Mouse (Mus musculus) embryonic facial prominence, embryonic 15.5 days (tissue): ENCODE data around the gene Upp1. TPM values are rescaled to one million over a fixed set of nuclear protein-coding genes. Genes with fewer than 3 reads are reported as not detected.
A peak's percentile ranks its signal among the peaks of the same experiment; 100 is the strongest.
"Not testable (repeated sequence)": the region's sequence is repeated elsewhere in the genome, so short reads cannot be mapped to it uniquely, and the experiment has no call there.

Experiments
- ATAC-seq: fragments of 200-750 bp; cut with Nextera tagmentation; 2 replicates; pipeline ENCODE4 v1.8.0; 2017; ENCODE audit warnings: low read depth, moderate TSS enrichment; ENCODE audit not compliant: insufficient number of reproducible peaks, low FRiP score, low TSS enrichment
- H3K27ac ChIP-seq: fragments of 300-500 bp; sonication (generic); replicated peaks from 2 replicates; pipeline ENCODE4 v1.5.1; 2015; ENCODE audit warnings: mild to moderate bottlenecking, inconsistent platforms
- H3K27me3 ChIP-seq: fragments of 300-500 bp; sonication (generic); 2 replicates; pipeline ENCODE4 v1.6.1; 2015; ENCODE audit warnings: inconsistent platforms
- H3K36me3 ChIP-seq: fragments of 300-500 bp; sonication (generic); 2 replicates; pipeline ENCODE4 v1.6.1; 2015; ENCODE audit warnings: mild to moderate bottlenecking, inconsistent platforms
- H3K4me1 ChIP-seq: fragments of 300-500 bp; sonication (generic); 2 replicates; pipeline ENCODE4 v1.6.1; 2015; ENCODE audit warnings: inconsistent platforms
- H3K4me2 ChIP-seq: fragments of 300-500 bp; sonication (generic); replicated peaks from 2 replicates; pipeline ENCODE4 v1.6.1; 2015; ENCODE audit warnings: mild to moderate bottlenecking, inconsistent platforms
- H3K4me3 ChIP-seq: fragments of 300-500 bp; sonication (generic); replicated peaks from 2 replicates; pipeline ENCODE4 v1.5.1; 2015; ENCODE audit warnings: mild to moderate bottlenecking, inconsistent platforms
- H3K9ac ChIP-seq: fragments of 300-500 bp; sonication (generic); 2 replicates; pipeline ENCODE4 v1.6.1; 2015; ENCODE audit warnings: inconsistent platforms
- H3K9me3 ChIP-seq: fragments of 300-500 bp; sonication (generic); replicated peaks from 2 replicates; pipeline ENCODE4 v1.6.1; 2016; ENCODE audit warnings: inconsistent platforms
- WGBS: fragments of 180-500 bp; shearing (Covaris S2); methylation state at CpG from one replicate; pipeline ENCODE4 v1.1.7; 2015; 5-methylcytosine and 5-hydroxymethylcytosine counted together
- polyA plus RNA-seq: library from polyadenylated mRNA; unstranded; fragments of >200 nt; fragmentation: Nextera tagmentation; extraction: Ambion mirVana; gene quantifications from 2 replicates; pipeline ENCODE4 v1.2.1, GENCODE M21; 2015

The Upp1 gene
- polyA plus RNA-seq, 1 experiment from 2014 or later: 11.0 TPM

DNA sequence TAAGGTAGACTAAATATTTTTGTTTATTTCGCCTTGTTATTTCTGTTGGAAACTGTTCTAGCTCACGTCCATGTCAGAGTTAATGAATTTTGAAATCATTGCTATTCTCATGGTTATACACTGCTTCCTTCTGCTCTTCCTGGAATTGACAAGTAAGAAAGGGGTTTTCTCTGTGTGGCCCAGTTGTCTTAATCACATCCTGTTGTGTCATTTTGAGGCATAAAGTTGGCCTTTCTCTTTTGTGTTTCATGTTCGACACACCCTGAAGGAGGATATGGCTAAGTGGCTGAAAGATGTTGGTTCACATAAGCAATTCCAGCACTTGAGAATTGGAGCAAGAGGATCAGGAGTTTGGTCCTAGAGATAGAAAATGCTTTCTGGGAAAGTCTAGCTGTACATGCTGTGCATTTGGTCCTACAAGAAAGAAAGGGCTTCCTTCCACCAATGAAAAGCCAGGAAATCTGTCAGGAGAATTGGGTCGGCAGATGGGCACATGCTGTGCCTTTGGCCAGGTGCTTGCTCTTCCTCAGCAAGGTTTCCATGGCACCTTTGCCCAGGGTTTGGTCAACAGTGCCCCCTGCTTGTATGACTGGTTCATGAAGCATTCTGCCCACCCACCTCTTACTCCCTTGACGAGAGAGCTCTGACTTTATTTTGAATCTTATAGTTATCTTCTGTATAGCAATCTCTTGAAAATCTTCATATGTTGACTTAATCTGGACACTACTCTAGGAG, 8.6 kb downstream of the Upp1 start:
- Histone ChIP-seq H3K9me3 (no peaks in the 10 kb centered on the region), H3K27me3 (no peaks in the 10 kb centered on the region), H3K4me3 (no peak overlapping the region), H3K27ac (no peak overlapping the region), H3K4me2 (no peak overlapping the region), H3K4me1 (no peaks in the 10 kb centered on the region), H3K36me3 (no peaks in the 10 kb centered on the region), H3K9ac (no peak overlapping the region)
- WGBS: 73% methylated on average over 5 of the region's 5 CpGs
- no peak for ATAC-seq

DNA sequence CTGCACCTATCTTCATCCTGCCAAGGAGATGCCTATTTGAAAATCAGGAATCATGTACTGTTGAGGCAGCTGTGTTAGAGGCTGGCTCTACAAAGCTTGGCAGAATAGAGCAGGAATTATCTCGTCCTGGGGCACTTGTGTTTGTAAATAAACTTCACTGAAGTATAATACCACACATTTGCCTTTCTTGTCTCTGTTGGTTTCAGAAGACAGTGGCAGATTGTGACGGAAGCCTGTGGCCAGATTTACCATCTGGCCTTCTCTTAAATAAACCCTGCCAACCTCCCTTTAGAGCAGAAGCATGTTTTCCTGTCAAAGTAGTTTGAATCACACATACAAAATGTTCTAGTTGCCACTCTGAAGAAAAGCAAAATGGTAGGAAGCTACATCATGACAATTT, 10.2 kb downstream of the Upp1 start:
- no peak overlapping the region for H3K9ac ChIP-seq
- ATAC-seq: no peak
- H3K27ac ChIP-seq: no peak overlapping the region
- 50% methylated on average over 2 of the region's 2 CpGs for WGBS
- no peak overlapping the region for H3K4me2 ChIP-seq
- H3K36me3 ChIP-seq: no peaks in the 10 kb centered on the region
- H3K4me1 ChIP-seq: no peaks in the 10 kb centered on the region
- H3K27me3 ChIP-seq: no peaks in the 10 kb centered on the region
- H3K4me3 ChIP-seq: no peak overlapping the region
- H3K9me3 ChIP-seq: no peaks in the 10 kb centered on the region

DNA sequence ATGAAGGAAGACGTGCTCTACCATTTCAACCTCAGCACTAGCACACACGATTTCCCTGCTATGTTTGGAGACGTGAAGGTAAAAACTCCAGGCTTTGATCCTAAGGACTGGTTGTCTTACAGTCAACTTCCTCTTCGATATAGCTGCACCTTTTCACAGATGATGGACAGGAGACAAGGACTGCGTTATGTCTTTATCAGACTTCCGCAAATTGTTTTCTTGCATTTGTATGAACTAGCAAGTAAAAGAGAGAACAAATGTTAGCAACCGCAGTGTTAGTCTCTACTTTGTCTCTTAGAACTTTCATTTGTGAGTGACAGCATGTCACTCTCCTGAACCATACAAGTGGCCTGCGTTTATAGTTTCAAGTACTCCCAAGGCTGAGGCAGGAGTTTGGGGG, 11.6 kb downstream of the Upp1 start:
- 89% methylated on average over 8 of the region's 8 CpGs for WGBS
- Histone ChIP-seq H3K36me3 (no peaks in the 10 kb centered on the region), H3K9ac (no peak overlapping the region), H3K4me3 (no peak overlapping the region), H3K27me3 (no peaks in the 10 kb centered on the region), H3K4me1 (no peaks in the 10 kb centered on the region), H3K9me3 (no peaks in the 10 kb centered on the region), H3K27ac (no peak overlapping the region), H3K4me2 (no peak overlapping the region)
- no peak for ATAC-seq

DNA sequence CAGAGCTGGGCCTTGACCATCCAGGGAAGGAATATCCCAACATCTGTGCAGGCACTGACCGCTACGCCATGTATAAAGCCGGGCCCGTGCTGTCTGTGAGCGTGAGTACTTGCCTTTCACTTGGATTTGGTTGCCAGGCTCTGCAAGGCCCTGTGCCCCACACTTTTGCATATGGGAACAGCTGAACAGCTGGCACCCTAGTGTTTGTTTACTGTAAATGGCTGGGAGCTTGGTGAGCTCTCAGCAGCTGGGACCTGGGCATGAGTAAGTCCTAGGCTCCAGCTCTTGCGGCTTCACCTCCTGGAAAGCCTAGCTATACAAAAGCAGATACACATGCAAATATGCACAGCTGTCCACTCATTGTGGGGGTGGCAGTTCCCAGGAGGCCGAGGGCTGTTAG, 13.8 kb downstream of the Upp1 start:
- Histone ChIP-seq H3K4me2 (no peak overlapping the region), H3K9me3 (no peaks in the 10 kb centered on the region), H3K4me3 (no peak overlapping the region), H3K4me1 (no peaks in the 10 kb centered on the region), H3K27ac (no peak overlapping the region), H3K9ac (no peak overlapping the region), H3K36me3 (no peaks in the 10 kb centered on the region), H3K27me3 (no peaks in the 10 kb centered on the region)
- ATAC-seq: no peak
- WGBS: 84% methylated on average over 7 of the region's 7 CpGs

DNA sequence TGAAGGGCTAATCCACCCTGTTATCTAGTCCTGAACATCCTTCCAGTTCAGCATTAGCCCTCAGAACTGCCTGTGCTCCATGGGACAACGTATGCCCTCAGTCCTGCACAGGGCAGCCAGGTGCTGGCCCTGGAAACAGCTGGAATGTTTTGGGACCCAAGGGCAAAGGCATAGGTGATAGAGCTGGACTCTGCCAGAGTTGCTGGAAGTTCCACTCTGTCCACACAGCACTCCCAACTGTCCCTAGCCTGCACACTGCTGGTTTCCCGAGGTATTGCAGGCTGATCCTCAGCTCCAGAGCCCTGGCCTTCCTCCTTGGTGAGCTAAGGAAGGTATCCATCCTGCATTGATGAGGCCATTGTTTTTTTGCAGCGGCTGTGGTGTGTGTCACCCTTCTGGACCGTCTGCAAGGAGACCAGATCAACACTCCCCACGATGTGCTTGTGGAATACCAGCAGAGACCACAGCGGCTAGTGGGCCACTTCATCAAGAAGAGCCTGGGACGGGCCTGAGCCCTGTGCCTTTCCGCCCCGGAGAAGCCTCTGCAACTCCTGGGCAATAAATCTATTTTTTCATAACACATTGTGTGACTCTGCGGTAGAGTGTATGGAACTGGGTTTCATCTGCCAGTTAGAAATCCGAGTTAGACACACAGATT, 17.8 kb downstream of the Upp1 start:
- no peak for ATAC-seq
- Histone ChIP-seq H3K4me1 (no peaks in the 10 kb centered on the region), H3K9ac (no peak overlapping the region), H3K9me3 (no peaks in the 10 kb centered on the region), H3K36me3 (no peaks in the 10 kb centered on the region), H3K4me2 (no peak overlapping the region), H3K27ac (no peak overlapping the region), H3K27me3 (no peaks in the 10 kb centered on the region), H3K4me3 (no peak overlapping the region)
- WGBS: 74% methylated on average over 11 of the region's 11 CpGs

DNA sequence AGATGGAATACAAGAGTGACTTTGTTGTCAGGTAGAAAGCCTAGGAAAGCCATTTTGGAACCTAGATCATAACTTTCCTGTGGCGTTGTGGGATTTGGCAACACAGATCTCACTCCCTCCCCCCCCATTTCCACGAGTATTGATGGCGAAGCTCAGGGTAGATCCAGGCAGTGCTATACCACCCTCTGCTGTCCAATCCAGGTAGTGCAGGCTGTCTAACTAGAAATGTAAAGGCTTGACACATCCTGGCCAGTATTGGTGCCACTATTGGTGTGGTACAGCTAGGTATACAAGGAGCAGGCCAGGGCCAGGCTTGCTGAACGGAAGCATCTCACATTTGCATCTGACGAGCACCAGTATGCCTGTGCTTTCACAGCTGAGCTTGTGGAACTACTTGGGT, 18.6 kb downstream of the Upp1 start:
- H3K9ac ChIP-seq: no peak overlapping the region
- H3K27ac ChIP-seq: no peak overlapping the region
- H3K4me3 ChIP-seq: no peak overlapping the region
- H3K36me3 ChIP-seq: no peaks in the 10 kb centered on the region
- no peaks in the 10 kb centered on the region for H3K4me1 ChIP-seq
- H3K27me3 ChIP-seq: no peaks in the 10 kb centered on the region
- ATAC-seq: peak; percentile 27; the same call in 1 of the 2 replicates
- 10% methylated on average over 5 of the region's 5 CpGs for WGBS
- no peaks in the 10 kb centered on the region for H3K9me3 ChIP-seq
- H3K4me2 ChIP-seq: no peak overlapping the region

DNA sequence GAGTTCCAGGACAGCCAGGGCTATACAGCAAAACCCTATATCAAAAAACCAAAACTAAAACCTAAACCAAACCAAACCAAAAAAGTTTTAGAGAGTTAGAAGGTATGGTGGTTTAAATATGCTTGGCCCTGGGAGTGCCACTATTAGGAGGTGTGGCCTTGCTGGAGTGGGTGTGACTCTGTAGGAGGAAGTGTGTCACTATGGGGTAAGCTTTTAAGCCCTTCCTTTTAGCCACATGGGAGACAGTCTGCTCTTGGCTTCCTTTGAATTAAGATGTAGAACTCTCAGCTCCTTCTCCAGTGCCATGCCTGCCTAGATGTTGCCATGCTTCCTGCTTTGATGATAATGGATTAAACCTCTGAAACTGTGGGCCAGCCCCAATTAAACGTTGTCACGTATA, 27.2 kb downstream of the Upp1 start:
- no peaks in the 10 kb centered on the region for H3K27me3 ChIP-seq
- no peaks in the 10 kb centered on the region for H3K36me3 ChIP-seq
- no peaks in the 10 kb centered on the region for H3K9me3 ChIP-seq
- H3K27ac ChIP-seq: no peak overlapping the region
- ATAC-seq: no peak
- H3K4me2 ChIP-seq: no peak overlapping the region
- 85% methylated on average over 2 of the region's 2 CpGs for WGBS
- H3K9ac ChIP-seq: no peak overlapping the region
- no peaks in the 10 kb centered on the region for H3K4me1 ChIP-seq
- H3K4me3 ChIP-seq: no peak overlapping the region

DNA sequence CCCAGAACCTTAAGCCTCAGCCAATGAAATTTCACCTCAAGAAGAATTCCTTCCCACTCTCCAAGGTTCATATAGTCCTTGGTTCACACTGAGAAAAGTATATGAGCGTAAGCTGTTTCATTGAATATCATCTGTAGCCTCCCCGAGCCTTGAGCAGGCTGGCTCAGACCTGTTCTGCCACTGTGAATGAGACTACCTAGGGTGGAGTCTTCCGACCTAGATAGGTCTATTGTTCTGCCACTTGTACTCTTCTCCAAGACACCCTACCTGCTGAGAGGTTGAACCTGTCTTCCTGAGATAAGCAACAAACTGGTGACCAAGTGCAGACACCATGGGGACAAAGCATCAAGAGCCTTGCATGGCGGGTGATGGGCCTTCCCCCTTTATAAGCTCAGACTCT, 28.2 kb downstream of the Upp1 start:
- Histone ChIP-seq H3K4me2 (no peak overlapping the region), H3K27me3 (no peaks in the 10 kb centered on the region), H3K27ac (no peak overlapping the region), H3K9ac (no peak overlapping the region), H3K4me1 (no peaks in the 10 kb centered on the region), H3K4me3 (no peak overlapping the region), H3K36me3 (no peaks in the 10 kb centered on the region), H3K9me3 (no peaks in the 10 kb centered on the region)
- ATAC-seq: no peak
- 88% methylated on average over 4 of the region's 4 CpGs for WGBS

DNA sequence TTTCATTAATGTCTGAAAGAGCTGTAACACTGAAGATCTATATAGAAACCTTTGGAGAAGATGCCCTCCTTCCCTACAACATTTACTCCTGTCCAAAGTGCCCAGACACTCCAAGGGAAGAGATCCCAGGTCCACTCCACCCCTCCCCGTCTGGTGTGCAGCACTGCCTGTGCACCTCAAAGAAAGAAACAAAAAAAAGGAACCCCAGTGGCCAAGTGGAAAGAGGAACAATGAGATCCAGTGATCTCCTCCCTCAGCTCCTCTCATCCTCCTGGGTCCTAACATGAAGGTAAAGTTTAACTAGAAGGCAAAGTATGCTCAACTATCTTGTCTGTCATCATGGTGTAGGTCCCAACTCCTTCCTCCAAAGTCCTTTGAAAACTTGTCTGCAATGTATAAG, 28.8 kb downstream of the Upp1 start:
- H3K9ac ChIP-seq: no peak overlapping the region
- no peaks in the 10 kb centered on the region for H3K36me3 ChIP-seq
- ATAC-seq: no peak
- H3K4me1 ChIP-seq: no peaks in the 10 kb centered on the region
- no peaks in the 10 kb centered on the region for H3K27me3 ChIP-seq
- H3K4me3 ChIP-seq: no peak overlapping the region
- no peak overlapping the region for H3K27ac ChIP-seq
- no peak overlapping the region for H3K4me2 ChIP-seq
- 91% methylated on average over 1 of the region's 1 CpGs for WGBS
- H3K9me3 ChIP-seq: no peaks in the 10 kb centered on the region

DNA sequence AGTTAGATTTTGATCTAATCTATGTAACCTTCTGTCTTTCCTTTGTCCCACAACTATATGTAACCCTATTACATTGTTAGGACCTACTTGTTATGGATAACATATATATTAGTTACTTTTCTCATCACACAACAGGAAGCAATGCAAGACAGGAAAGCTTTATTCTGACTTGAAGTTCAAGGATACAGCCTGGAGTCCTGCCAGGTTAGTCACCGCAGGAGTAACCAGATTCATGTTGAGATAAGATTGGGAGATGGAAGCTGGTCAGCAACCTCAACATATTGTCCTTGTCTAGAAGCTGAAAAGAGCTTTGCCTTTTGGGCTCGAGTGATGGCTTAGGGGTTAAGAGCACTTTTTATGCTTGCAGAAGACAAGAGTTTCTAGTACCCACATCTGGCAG, 30.3 kb downstream of the Upp1 start:
- Histone ChIP-seq H3K36me3 (no peaks in the 10 kb centered on the region), H3K4me2 (no peak overlapping the region), H3K9me3 (no peaks in the 10 kb centered on the region), H3K27me3 (no peaks in the 10 kb centered on the region), H3K4me1 (no peaks in the 10 kb centered on the region), H3K9ac (no peak overlapping the region), H3K27ac (no peak overlapping the region), H3K4me3 (no peak overlapping the region)
- 65% methylated on average over 2 of the region's 2 CpGs for WGBS
- ATAC-seq: no peak

DNA sequence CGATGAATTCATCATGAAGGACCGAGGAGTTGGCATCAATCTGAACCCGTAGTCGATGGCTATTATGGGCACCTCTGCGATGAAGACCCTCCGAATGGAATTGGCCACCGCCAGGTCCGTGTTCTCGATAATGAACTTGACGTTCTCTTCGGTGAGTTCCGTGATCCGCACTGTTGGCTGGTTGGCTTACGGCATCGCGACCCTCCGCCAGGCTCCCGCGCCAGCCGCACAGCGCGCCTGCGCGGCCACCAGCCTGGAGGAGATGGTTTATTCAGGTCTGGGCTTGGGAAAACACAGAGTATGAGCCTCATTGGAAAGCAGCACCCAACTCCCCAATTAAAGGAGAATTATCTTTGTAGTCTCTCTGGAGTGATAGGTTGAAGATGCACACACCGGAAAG, 32.5 kb downstream of the Upp1 start:
- H3K4me1 ChIP-seq, H3K9ac ChIP-seq, H3K4me3 ChIP-seq, H3K27ac ChIP-seq, H3K9me3 ChIP-seq, ATAC-seq, H3K36me3 ChIP-seq, H3K4me2 ChIP-seq, H3K27me3 ChIP-seq: not testable (repeated sequence)
- 84% methylated on average over 25 of the region's 25 CpGs for WGBS

DNA sequence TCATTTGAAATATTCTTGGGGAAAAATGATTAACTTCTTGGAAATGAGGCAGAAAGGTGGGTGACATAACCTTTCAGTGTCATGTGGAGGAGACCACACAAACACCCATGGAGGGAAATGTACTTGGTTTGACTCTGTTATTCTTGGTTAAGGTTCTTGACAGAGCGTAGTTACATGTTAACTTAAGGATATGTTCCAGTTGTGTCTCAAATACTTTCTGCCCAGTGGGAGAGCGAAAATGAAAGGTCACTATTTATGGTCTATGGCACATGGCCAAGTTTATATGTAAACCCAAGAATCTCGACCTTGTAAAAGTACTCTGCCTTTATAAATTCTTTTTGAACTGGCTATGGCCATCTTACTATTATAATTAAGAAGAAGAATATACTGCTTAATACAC, 42.0 kb downstream of the Upp1 start:
- WGBS: 60% methylated on average over 3 of the region's 3 CpGs
- ATAC-seq: no peak

More for the DNA sequence above, 42.0 kb downstream of the Upp1 start:
- Histone ChIP-seq H3K27ac (no peak overlapping the region), H3K36me3 (no peaks in the 10 kb centered on the region), H3K4me1 (no peaks in the 10 kb centered on the region), H3K4me2 (no peak overlapping the region), H3K27me3 (no peaks in the 10 kb centered on the region), H3K9ac (no peak overlapping the region), H3K4me3 (no peak overlapping the region), H3K9me3 (no peaks in the 10 kb centered on the region)
